Mouse (Mus musculus): ENCODE data around the gene Med14.

The Med14 gene

DNA sequence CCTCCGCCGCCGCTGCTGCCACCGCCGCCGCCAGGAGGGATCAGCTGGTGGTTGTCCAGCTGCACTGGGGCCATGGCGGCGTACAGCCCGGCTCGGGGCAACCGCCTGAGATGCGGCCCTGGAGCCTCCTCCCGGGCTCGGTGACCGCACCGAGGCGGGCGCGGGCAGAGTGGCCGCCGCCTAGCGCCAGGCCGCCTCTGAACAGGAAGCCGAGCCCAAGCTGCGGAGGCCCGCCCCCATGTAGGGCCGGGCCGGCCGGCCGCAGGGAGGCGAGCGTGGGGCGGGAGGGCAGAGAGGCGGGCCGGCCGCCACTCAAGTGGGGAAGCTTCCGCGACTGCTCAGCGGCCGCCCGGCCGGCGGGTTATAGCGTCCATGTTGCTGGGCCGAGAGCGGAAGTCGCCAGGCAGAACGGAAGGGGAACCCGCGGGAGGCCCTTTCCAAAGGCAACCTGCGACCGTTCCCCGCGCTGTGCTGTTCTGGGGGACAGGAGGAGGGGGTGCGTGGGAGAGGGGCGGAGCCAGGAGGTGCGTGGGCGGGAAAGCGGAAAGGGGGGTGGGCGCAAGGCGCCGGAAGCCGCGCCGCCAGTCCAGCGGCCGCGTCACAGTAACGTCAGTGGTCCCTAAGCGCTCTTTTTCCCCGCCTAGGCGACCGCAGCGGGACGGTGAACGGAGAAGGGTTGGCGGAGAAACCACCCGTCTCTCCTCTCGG, at the start of gene Med14:
TSS of gene Med14 (minus strand) at position 448 of the 708 bp plus-strand sequence.
- DNase-seq (ENCODE audit: low spot score): peak; percentile 83

DNA sequence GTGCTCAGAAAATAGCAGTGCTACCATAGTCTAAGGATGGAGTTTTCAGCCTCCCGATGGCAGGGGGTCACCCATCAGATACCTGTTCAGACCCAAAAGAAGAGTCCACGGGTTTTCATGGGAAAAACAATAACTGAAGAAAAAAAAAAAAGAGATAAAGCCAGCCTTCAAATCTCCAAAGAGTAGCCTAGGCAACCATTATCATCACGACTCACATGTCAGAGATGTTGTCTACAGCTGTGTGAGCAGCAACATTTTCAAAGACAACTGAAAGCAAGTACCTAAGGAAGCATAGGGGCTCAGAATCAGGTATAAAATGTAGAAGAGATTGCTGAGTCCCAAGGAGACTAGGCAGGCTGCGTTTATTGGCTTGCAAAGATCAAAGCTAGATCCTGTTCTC, 38.7 kb upstream of the Med14 start:
- no peak for DNase-seq (ENCODE audit: low spot score)

DNA sequence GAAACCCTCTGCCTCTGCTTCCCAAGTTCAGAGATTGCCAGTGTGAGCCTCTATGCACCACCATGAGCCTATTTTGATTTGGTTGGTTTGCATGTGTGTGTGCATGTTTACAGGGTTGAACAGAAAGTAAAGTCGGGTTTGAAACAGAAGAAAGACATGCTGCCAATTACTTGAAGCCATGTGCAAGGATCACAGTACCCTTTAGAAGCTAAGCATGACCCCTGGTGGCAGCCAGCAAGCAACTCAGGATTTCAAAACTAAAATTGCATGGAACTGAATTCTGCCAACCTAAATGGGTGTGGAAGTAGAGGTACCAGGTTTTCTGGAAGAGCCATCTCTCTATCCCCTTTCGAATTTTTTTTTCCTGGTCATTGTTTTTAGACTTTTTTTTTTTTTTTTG, 33.0 kb upstream of the Med14 start:
- peak; percentile 15 for DNase-seq (ENCODE audit: low spot score)

DNA sequence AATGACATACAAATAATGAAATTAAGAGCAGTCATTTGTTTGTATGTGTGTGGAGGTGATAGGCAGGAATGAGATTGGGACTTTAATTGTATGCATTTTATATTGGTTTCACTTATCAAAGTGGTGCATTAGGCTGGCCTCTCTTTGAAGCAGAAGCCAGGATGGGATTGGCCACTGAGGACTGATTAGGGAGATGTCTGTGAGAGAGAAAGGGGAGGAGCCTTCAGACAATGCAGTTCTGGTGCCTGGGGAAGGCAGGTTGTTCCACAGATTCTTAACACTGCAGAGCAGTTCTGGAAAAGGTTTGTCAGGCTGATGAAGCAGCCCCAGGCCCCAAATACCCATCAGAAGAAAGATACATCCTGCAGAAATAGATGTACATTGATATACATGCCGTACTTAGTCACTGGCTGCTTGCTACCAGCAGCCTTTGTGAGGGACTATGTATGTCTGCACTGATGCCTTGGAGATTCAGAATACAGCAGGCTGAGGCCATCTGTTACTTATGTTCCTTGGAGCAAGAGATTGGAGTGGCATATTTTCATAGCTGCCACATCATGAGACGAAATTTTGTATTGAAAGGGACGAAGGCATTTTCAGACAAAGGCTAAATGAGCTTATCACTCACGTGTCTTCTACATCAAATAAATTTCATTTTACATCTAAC, 29.9 kb upstream of the Med14 start:
- DNase-seq (ENCODE audit: low spot score): peak; percentile 32

DNA sequence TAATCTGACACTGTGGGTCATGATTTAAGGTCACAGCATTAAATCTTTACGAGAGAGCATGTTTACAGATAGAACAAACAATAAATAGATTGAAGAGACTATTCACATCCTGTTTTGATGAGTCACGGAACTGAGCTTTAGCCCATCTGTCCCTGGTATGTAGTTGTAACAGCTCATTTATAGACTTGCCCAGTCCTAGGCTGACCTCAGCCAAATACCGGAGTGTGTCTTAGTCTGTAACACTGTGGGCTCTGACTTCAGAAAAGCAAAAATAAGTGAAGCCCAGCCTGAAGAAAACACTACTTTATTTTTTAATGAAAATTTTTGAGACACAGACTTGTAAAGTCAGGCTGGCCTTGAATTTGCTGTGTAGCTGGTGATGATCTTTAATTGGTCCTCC, 11.4 kb upstream of the Med14 start:
- DNase-seq (ENCODE audit: low spot score): no peak

DNA sequence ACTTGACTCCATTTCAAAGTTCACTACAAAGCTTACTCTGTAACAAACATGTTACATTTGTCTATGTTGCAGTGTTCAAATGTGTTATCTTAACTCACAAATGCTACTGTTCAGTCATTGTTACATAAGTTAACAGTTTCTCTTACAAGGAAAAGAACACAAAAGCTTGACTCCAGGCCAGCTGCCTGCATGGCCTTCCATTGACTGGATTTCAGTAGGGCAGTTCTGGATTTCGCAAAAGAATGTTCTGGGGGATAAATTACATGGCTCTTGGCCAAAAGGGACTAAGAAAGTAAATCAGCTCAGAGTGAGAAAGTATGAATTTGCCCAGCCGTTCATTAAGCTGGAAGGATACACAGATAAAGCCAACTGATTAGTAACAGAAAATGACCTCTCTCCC, 9.7 kb upstream of the Med14 start:
- DNase-seq (ENCODE audit: low spot score): no peak

DNA sequence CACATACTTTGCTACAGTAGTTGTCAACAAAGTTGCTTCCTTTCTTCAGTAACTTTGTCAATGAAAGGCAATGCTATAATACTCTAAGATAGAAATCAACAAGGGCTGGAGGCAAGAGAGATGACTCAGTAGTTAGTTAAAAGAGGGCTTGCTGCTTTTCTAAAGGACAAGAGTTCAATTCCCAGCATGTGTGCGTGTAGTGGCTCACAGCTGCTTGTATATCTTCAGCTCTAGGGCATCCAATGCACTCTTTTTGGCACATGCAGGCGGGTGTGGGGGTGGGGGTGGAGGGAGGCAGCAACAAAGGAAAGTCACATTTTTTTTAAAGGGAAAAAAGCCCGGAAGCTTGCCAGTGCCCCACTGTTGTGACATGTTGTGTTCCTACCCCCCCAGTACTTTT, 6.7 kb upstream of the Med14 start:
- DNase-seq (ENCODE audit: low spot score): no peak

DNA sequence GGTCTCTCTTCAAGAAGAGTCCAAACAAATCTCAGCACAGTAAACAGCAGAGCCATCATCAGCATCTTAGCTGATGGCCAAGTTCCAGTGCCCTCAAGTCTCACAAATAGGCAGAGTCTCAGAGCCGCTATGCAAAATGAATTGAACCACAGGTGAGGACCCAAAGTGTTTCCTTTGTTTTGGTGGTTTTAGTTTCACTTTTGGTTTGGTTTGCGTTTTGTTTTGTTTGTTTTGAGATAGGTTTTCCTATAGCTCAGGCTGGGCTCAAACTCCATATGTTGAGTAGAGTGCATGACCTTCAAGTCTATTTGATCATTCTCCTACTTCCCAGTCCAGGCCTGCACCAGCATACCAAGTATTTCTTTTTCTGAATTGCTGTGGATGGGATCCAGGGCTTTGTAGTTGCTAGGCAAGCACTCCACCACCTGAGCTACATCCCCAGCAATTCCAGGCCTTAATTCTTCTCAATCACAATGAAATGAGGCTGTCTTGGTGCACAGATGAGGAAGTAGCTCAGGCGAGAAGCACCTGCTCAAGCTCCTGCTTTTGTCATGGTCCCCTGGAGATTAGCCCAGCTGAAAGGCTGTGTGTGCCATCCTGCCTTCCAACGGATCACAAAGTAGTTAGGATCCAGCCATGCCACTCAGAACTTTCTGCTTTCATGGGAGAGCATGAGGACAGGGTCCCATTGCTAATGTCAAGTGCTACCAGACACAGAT, 5.1 kb upstream of the Med14 start:
- no peak for DNase-seq (ENCODE audit: low spot score)

DNA sequence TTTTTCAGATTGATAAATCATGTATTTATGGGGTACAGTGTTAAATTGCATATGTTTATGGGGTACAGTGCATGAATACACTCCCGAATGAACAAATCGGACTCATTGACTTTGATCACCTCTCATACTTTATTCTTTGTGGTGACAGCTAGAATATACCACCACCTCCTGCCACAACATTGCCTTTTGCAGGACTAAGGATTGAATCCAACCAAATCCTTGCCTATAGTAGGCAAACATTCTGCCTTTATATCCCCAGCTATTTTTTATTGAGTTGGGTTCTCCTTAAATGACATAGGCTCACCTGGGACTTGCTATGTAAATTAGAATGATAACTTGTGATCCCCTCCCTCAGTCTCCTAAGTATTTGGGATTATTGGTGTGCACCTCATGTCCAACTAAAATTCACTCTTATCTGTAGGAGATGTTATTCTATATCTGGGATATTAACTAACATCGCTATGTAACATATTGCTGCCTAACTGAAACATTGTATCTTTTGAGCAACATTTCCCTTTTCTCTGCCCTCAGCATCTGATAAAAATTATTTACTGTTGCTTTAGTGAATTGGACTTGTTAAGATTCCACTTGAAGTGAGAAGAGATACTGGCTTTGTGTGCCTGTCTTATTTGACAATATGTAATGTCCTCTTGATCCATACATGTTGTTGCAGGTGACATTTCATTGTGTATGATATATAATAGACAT, 1.4 kb upstream of the Med14 start:
- DNase-seq (ENCODE audit: low spot score): no peak

DNA sequence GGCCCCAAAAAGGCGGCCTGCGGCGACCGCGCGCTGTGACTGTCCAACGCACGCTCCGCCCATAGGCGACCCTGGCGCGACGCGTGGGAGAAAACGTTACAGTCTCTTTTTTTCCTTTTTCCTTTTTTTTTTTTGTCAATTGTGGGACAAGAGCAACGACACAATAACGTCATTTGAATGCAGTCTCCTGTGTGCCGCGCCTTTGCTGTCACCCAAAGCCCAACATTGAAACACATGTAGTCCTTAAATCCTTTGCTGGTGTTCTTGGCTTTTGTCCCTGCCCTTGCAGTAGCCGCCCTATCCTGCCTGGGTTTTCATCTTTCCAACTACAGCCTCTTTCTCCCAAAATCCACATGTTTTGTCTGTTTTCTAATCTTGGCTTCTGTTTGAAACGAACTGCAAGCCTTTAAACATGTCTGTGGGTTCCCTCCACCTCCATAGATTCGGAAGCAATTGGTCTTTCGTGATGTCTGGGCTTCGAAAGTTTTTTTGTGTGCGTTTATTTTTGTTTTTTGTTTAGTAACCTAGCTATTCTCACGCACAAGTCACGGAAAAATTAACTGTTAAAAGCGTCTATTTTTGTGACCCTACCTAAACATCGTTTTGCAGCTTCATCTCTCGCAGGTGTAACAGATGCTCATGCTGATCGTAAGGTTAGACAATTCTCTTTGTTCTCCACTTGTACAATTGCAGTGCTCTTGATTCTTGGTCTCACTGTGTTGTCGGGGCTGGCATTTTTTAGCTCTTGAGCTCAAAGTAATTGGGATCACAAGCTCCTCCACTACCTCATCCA, 657 bp upstream of the Med14 start:
- peak; percentile 17 for DNase-seq (ENCODE audit: low spot score)

DNA sequence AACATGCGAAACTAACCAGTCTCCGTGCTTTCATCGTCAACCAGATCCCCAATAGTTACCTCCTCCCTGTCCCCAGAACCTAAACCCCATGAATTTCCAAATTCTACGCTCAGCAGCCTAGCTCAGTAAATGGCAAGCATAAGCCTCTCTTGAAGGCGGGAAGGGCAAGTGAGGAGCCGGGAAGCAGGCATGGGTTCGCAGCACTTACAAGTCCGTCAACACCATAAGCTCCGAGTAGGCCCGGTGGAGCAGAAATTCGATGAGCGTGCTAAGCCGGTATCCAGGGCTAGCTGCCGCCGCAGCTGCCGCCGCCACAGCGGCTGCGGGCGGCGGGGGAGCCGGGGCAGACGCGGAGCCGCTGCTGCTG, 631 bp downstream of the Med14 start:
- no peak for DNase-seq (ENCODE audit: low spot score)

DNA sequence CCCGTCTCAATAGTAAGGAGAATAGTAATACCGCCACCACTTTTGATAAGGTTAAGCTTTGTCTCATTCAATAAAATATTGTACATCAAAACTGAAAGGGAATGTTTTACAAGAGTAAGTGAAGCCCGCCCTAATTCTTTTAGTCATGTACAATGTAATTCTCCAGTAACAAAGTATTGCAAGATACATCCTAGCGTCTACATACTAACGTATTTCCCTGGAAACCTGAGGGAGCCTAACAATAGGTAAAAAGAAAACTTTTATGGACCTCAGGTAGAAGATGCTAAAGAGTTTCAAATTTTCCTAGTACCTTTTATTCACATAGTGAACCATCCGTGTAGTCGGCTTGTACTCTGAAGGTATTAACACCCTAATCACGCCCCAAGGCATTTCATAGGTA, 1.4 kb downstream of the Med14 start:
- peak; percentile 2 for DNase-seq (ENCODE audit: low spot score)

DNA sequence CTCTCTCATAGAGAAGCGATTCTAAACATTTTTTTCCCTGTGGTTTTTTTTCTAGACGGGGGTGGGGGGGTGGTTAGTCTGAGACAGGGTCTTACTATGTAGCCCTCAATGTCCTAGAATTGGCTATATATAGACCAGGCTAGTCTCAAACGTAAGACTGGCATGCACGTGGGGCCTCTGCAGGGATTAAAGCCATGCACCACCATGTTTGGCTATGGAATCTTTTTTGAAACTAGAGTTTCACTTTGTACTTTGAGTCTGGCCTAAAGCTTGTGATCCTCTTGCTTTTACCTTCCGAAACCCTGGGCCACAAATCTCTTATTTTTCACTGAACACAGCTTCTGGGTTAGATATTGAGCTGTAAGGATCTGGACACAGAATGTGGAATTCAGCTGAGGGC, 2.2 kb downstream of the Med14 start:
- DNase-seq (ENCODE audit: low spot score): no peak

DNA sequence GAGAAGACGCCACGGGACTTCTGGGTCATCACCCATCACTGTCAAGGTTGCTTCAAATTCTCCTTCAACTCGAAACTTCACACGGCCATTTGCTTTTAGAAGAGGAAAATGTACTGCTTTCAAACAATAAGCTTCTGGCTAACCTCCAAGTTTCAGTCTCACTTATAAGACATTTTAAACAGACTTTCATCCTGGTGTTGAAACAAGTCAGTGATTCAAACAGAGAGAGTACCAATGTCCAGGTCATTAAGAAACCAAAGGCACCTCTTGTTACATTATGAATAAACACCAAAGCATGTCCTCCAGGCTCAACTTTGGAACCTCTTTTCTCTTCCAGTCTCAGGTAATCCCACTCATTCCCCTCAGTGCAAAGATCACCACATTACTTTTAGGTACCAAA, 14.0 kb downstream of the Med14 start:
- no peak for DNase-seq (ENCODE audit: low spot score)

DNA sequence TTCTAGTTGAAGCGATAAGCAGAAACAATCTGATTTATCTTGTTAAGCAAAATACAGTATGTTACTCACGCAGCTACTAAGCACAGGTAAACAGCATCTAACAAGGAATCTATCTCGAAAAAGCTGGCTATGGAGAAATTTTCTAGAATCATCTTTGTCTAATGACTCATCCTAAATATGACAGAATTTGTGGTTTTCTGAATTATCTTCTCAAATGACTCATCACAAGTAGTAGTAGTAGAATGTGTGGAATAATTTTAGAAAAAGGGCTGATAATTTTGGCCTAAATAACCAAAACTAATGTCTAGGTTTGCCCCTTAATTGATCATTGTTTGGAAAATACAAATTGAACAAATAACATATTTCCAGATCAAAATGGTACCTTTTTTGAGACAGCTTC, 15.1 kb downstream of the Med14 start:
- DNase-seq (ENCODE audit: low spot score): no peak

DNA sequence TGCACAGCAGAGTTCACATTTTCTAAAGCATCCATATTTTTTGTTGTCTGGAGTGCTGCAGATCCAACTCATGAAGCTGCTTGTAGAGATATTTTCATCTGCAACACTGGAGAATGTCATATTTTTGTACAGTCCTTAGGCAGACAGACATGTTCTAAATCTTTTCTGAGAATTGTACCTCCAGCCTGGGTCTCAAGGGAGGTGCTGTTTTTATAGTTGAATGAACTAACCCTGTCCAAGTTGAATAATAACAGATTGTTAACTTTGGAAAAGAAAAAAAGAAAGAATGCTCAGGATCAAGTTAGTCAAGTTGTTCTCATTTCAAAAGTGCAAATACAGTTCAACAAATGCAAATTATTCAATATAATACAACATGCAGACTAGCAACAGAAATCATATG, 21.5 kb downstream of the Med14 start:
- DNase-seq (ENCODE audit: low spot score): no peak

DNA sequence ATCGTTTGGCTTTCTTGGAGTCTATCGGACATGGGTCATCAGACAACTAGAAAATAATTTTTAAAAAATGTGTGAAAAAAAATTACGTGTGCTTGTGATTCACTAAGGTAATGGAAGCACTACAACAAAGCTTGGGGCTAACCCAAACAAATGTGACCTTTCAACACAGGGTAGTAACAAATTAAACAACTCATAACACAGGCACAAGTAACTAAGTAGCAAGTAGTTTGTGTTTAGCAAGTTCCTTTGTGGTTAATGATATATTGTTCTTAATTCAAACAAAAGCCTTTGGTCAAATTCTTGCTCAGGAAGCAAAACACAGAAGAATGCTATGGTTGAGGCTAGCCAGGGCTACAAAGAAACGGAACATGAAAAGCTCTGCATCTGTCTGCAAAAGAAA, 45.8 kb downstream of the Med14 start:
- no peak for DNase-seq (ENCODE audit: low spot score)

DNA sequence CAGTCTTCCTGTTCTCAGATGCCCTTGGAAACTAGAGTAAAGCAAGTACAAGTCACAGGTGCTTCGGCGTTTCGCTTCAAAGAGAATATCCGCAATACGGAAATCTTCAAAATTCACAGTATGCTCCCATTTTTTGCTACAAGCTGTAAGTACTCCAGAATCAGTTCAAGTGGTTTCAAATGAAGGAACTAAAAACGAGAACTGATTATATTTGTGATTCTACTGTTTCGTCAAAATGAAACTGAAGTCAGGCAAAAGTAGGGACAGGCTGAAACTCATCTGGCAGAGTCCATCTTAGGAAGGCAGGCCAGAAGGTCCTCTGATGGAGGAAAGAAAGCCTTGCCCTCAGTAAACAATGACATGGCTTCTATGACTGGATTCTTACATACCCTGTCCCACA, 48.1 kb downstream of the Med14 start:
- no peak for DNase-seq (ENCODE audit: low spot score)

DNA sequence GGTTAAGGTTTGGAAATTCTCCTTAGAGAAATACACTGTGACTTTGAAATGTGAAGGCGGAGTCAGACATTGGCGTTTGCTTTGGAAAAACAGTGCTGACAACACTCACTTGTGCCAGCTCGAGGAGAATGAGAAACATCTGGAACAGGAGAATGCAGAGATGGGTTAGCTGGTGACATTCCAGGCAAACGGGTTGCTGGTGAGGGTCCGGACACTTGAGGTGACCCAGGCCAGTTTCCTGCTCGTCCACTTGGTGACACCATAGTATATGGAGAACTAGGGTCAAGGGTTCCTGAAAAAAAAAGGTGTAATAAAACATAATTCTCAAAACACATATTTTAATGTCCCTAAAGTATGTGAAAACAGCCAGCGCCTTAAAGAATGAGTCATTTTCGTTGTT, 75.0 kb downstream of the Med14 start:
- no peak for DNase-seq (ENCODE audit: low spot score)

DNA sequence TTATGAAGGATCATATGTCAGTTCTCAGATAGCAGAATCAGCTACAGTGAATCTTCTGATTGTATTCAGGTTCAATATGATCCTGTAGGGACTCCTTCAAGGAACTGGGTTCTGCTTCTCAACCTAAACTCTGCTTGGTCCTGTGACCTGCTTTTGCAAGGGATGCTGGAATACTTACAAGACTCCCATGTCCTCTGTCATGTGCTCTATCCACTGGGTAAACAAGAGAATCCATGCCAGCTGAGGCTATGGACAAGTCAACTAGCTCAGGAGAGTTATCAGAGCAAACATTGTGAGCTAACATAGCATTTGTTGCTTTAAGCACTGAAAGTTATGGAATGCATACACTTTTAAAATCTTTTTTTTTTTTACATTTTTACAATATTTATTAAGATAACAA, 75.8 kb downstream of the Med14 start:
- DNase-seq (ENCODE audit: low spot score): no peak

DNA sequence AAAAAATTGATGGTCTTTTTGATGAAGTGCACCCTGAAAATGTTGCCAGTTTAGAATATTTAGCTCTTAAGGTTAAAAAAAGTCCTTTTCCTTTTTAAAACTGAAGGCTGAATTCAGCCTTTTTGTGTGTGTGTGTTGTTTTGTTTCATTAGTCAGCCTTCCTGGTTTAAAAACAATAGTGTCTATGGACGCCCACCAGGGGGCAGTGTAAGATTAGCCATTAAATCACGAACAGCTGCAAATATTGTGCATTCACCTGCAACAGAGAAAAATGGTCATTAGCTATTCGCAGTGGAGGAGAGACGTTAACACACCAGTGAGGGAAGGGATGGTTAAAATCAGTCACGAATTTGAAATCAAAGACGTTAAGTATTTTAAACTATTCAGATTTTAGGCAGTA, 84.5 kb downstream of the Med14 start:
- peak; percentile 84 for DNase-seq (ENCODE audit: low spot score)

Data from retina, embryonic 14.5 days (tissue).